Mouse (Mus musculus) cerebellum, adult 2 months (tissue): ENCODE measurements around the gene Clnk.

Experiments
- CTCF ChIP-seq: fragments of 200-500 bp; IDR thresholded peaks from 2 replicates; pipeline ENCODE4 v1.5.1; 2011; ENCODE audit warnings: low read depth, mild to moderate bottlenecking, control low read depth, low read length, moderate library complexity, borderline replicate concordance; ENCODE audit not compliant: insufficient read depth
- POLR2A ChIP-seq: fragments of 200-500 bp; IDR thresholded peaks from 2 replicates; pipeline ENCODE4 v1.6.1; 2011; ENCODE audit warnings: low read length, control low read depth, borderline replicate concordance; ENCODE audit not compliant: insufficient read depth

DNA sequence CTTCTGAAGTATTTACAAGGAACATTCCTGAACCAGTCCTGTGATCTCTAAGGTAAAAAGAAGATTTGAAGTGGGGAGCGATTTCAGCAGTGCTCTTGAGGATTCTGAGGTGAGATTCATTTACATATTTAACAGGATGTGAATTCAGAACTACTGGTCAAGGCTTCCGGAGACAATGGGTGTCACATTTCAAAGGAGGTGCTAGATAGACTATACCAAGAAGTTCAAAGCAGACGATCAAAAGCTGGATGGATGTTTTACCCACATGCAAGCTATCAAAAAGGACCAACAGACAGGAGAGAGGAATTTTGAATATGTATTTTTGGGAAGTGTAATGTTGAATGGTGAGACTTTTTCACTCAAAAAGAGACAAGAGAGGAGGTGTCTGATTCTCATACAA, 28.7 kb upstream of the Clnk start:
- TF ChIP-seq CTCF: no peak
- no peak for TF ChIP-seq POLR2A
